Mouse (Mus musculus): ENCODE data around the gene Lyz1.
"Not testable (repeated sequence)": the region's sequence is repeated elsewhere in the genome, so short reads cannot be mapped to it uniquely, and the experiment has no call there.

Lyz1 gene

DNA sequence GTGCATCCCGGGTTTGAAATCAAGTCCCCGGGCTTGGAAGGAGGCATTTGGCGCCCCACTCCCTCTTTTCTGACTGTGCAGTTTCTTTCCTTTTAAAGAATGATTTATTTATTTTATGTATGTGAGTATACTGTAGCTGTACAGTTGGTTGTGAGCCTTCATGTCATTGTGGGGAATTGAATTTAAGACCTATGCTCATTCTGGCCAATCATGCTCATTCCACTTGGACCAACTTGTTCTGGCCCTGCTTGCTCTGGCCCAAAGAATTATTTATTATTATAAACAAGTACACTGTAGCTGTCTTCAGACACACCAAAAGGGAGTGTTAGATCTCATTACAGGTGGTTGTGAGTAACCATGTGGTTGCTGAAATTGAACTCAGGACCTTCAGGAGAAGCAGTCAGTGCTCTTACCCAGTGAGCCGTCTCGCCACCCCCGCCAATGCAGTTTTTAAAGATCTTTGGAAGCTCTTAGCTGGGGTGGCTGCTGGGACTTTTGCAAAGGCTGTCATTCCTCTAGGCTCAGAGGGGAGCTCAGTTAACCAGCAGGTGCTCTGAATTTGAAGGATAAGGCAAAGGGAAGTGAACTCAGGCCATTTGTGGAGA, 6.2 kb downstream of the Lyz1 start:
- no peak for DNase-seq

DNA sequence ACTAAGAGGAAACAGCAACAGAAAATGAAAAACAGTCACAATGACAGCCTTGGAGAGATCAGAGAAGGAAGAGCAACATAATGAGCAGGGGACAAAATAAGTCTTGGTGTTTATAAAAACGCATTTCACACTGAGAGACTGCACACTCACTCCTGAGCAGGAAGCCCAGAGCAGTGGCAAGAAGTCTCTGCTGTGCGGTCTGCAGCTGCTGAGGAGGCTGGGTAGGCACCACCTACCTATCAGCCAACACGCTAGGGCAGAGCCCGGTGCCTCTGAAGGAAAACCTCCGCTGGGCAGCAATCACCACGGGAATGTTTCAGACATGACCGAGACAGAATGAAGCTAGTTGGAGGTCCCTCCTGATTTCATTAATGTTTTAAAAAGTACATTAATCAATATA, 7.1 kb downstream of the Lyz1 start:
- DNase-seq = not testable (repeated sequence)

DNA sequence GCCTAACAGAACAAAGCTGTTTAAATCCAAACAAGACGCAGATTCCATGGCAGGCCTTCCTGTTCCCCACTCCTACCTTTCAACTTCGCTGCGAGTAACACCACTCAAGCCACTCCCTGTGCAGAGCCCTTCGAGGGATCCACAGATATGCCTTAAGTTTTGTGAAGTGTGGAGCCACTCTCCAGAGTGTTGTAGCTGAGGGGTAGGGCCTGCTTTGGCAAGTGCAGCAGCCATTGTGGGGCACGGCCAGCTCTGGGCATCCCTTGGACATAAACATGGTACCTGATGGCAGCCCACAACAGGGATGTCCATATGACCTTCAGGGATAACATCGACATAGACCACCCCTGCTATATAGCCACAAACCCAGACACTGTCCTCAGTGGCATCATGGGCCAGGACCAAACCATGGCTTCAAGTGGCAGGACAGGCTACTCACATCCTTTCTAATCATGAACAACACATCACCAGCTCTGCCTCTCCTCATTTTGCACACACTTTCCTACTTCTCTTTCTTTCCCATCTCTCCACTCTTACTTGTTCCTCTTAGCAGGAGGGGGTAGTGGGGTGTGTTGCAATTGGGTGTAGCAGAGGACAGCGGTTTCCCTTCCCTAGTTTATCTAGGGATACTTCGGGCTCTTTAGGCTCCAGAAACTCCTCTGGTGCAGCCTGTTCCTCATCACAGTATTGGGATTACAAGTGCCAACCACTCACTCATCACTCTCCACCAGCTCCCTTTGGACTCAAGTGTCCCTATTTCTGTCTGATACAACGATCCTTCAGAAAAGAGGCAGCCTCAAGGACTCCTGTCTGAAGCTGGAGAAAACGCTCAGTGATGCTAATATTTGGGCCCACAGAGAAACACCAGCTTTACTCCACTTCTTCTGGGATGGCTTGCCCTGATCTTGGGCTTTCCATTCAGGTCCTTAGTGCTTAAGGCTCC, 7.8 kb downstream of the Lyz1 start:
- DNase-seq = no peak

- no peak for DNase-seq
Measured at GRCm38 (mm10) chr10:117283871-117284577, 8.6 kb downstream of the Lyz1 start.

- DNase-seq = not testable (repeated sequence)
Measured at GRCm38 (mm10) chr10:117283196-117283595, 9.5 kb downstream of the Lyz1 start.

DNA sequence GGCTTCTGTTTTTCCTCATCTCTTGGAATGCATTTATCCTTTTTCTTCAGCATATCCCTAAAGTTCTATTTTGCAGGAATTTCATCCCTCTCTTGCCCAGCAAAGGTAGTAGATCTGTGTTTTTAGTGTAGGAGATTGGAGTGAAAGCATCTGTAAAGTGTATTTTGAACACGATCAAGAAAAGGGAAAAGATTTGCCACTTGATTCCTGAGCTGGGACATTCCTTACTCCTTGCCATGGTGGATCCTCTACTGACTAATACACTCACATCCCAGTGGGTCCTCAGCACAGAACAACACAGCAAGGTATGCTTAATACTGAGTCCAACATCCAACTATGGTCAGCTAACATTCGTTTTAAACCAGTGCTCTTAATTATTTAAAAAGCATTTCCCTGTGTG, 10.1 kb downstream of the Lyz1 start:
- no peak for DNase-seq

DNA sequence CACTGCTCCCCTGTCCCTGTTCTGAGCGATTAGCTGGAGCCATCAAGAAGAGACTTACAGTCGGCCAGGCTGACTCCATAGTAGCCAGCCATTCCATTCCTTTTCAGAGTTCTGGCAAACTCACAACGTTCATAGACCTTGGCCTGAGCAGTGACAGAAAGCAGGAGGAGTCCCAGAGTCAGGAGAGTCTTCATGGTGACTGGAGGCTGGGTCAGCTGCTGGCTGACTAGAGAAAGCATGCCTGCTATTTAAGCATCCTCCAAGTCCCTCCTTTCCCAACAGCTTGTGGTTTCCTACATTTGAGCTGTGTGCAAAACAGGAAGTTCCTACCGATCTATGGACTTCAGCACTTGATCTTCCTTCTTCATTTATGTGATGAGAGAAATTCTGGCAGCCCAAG, 10.6 kb downstream of the Lyz1 start, which contains the start of gene Lyz2:
TSS of gene Lyz2 (minus strand) at position 273 of the 400 bp plus-strand sequence.
- peak; percentile 27 for DNase-seq

DNA sequence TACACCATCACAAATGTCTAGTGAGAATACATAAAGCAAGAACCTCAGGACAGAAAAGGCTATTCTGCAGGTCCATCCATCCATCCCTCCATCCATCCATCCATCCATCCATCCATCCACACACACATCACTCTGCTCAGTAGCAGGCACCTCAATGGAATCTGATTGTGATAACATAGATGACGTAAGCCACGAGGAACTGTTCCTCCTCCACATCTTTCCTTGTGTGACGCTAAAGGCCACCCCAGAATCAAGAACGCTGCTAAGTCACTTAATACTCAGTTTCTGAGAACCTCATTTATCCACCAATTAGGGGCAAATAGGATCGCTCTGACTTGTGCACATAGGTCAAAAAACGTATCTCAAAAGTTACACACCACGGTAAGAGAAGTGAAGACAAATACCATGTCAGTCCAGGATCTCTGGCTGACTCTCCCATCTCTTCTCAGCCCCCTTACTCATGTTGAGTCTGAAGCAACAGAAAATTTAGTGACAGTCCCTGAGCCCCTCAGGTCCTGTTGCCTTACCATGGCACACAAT, 11.2 kb downstream of the Lyz1 start:
- no peak for DNase-seq

GRCm38 (mm10) chr10:117280000-117280399, 12.7 kb downstream of the Lyz1 start:
- DNase-seq = peak; percentile 32

DNA sequence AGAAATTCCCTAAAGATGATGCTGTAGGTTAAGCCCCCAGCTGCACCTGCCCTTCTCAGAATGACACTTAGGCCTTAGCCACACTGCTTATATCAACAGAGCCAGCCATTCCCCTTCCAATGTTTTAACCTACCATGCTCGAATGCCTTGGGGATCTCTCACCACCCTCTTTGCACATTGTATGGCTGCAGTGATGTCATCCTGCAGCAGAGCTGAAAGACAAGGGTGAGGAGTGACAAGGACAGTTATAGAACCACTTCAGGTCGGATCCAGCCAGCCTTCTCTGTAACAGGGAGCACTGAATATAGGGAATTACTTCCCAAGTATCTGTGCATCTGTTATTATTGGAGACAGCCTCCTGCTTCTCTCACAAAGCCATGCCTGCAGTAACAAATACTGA, 14.2 kb downstream of the Lyz1 start:
- not testable (repeated sequence) for DNase-seq

DNA sequence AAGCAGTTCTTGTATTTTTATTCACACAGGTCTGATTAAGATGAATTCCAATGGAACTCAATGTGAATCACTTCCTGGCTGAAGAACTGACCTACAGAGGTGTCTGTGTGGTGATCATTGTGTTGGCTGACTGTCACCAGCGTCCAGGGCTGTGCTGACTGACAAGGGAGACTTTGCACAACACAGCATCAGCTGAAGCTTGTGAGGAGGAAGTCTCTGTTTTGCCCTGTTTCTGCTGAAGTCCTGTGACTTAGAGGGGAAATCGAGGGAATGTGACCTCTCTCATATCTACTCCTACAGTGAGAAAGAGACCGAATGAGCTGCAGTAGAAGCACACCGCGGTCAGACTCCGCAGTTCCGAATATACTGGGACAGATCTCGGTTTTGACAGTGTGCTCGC, 14.9 kb downstream of the Lyz1 start:
- DNase-seq = not testable (repeated sequence)

DNA sequence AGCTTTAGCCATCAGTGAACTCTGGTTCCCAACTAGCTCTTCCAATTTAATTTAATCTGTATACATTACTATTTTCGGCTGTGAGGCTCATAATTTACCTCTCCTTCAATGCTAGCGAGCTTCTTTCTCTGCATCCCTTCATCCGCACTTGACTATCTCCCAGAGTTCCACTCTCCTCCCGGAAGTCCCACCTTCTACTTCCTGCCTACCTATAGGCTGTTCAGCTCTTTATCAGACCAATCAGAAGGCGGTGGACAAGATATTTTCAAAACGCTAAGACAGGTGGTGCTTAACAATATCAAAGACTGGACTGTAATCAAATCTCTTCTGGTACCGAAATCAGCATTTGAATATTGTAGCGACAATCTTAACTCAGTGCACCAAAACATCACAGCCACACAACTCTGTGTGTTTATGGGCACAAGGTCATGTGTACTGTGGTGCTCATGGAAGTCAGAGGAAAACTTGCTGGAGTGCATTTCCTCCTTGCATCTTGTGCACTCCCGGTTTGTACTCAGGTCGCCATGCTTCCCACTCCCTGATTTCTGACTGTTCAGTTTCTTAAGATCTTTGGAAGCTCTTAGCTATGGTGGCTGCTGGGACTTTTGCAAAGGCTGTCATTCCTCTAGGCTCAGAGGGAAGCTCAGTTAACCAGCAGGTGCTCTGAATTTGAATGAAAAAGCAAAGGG, 16.8 kb downstream of the Lyz1 start:
- no peak for DNase-seq

- DNase-seq = not testable (repeated sequence)
Measured at GRCm38 (mm10) chr10:117274645-117275044, 18.0 kb downstream of the Lyz1 start.

DNA sequence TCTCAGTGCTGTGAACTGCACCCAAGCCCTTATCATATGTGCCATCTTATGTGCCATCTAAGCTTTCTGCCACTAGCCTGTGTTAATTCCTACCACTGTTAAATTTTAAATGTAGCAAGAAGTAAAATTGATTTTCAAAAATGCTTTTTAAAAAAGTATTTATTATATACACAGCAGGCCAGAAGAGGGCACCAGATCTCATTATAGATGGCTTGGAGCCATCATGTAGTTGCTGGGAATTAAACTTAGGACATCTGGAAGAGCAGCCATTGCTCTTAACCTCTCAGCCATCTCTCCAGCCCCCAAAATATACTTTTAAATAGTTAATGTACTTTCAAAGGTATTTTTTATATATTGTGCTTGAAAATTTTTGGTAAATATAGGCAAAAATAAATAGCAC, 20.6 kb downstream of the Lyz1 start:
- no peak for DNase-seq

DNA sequence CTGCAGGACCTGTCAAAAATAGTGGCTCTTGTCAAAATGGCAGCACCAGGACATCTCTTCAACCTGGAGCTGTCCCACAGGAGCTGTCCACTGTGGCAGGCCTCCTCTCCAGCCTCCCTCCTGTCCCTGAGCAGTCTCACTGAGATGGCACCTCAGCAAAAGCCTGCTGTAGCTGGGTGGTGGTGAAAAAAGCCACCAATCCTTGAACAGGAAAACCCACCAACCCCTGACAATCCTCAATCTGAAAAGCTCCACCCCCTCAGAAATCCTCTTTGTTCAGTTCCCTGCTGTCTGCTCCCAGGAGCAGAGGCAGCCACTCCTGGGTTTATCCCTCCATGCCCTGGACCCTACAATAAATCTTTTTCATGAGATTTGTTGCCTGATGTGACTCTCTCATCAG, 32.8 kb downstream of the Lyz1 start:
- DNase-seq = no peak

DNA sequence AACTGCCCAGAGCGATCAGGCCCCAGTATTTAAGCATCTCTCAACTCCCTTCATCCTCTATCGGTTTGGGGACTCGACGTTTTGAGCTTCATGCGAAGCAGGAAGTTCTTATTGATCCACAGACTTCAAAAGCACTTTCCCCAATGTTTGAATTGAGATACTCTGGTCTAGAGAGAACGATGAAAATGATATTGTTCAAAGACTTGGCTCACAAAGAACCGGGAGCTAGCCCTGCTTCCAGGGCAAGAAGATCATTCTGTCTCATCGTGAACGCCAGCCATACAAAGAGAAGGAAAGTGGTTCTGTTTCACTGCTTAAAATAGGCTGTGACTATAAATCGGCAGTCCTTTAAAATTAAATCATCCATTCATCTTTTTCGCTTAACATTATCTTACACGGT, 54.1 kb downstream of the Lyz1 start, which contains the start of gene 9530003J23Rik:
TSS of gene 9530003J23Rik (minus strand) at position 101 of the 400 bp plus-strand sequence.
- no peak for DNase-seq
